Mouse (Mus musculus): Measurements from ENCODE around the gene Hspbap1. TPM values are rescaled to one million over a fixed set of nuclear protein-coding genes. Genes with fewer than 3 reads are reported as not detected.
A peak's percentile ranks its signal among the peaks of the same experiment; 100 is the strongest.

Gene Hspbap1
- polyA plus RNA-seq, 1 experiment from 2014 or later = 20.2 TPM

GRCm38 (mm10) chr16:35870581-35871047 lies 100.4 kb downstream of the Hspbap1 start:
- H3K4me2 ChIP-seq = peak overlapping the region; percentile 97
- H3K27me3 ChIP-seq = peaks cover 42% of the 10 kb centered on the region
- no peak for ATAC-seq (ENCODE audit: low FRiP score)
- 0 out of 2 replicates have a peak, but pooled peaks cover 4% of the 10 kb centered on the region for H3K9me3 ChIP-seq
- WGBS = 2% methylated on average over 12 of the region's 12 CpGs
- H3K36me3 ChIP-seq (replicated peaks) = no peaks in the 10 kb centered on the region
- peak overlapping the region; percentile 59 for H3K9ac ChIP-seq
- peak overlapping the region; percentile 56 for H3K4me3 ChIP-seq (replicated peaks)
- H3K27ac ChIP-seq = no peak overlapping the region
- H3K4me1 ChIP-seq = peaks cover 8% of the 10 kb centered on the region

GRCm38 (mm10) chr16:35871048-35871851 lies 101.1 kb downstream of the Hspbap1 start, which contains the start of gene Parp14:
Gene Parp14 (minus strand): TSS chr16:35871544.
- peaks cover 42% of the 10 kb centered on the region for H3K27me3 ChIP-seq
- WGBS = 1% methylated on average over 37 of the region's 38 CpGs
- no peak within 1 kb of the TSS for H3K27ac ChIP-seq

GRCm38 (mm10) chr16:35871898-35872297 lies 101.7 kb downstream of the Hspbap1 start:
- peak overlapping the region; percentile 56 for H3K4me3 ChIP-seq (replicated peaks)
- WGBS = 27% methylated on average over 12 of the region's 12 CpGs

More at GRCm38 (mm10) chr16:35871048-35871851, 101.1 kb downstream of the Hspbap1 start, which contains the start of gene Parp14:
- Histone ChIP-seq H3K4me2 (peak within 1 kb of the TSS; percentile 97), H3K9ac (peak within 1 kb of the TSS; percentile 59), H3K4me1 (peaks cover 8% of the 10 kb centered on the region), H3K36me3 (replicated peaks) (no peaks in the 10 kb centered on the region), H3K4me3 (replicated peaks) (peak within 1 kb of the TSS; percentile 56), H3K9me3 (0 out of 2 replicates have a peak, but pooled peaks cover 4% of the 10 kb centered on the region)
- no peak for ATAC-seq (ENCODE audit: low FRiP score)

GRCm38 (mm10) chr16:35872410-35873006 lies 102.3 kb downstream of the Hspbap1 start:
- no peak for ATAC-seq (ENCODE audit: low FRiP score)
- 34% methylated on average over 14 of the region's 14 CpGs for WGBS

More at GRCm38 (mm10) chr16:35871898-35872297, 101.7 kb downstream of the Hspbap1 start:
- Histone ChIP-seq H3K27ac (no peak overlapping the region), H3K36me3 (replicated peaks) (no peaks in the 10 kb centered on the region), H3K9ac (no peak overlapping the region), H3K27me3 (peaks cover 42% of the 10 kb centered on the region), H3K4me2 (peak overlapping the region; percentile 97), H3K4me1 (peaks cover 8% of the 10 kb centered on the region), H3K9me3 (0 out of 2 replicates have a peak, but pooled peaks cover 4% of the 10 kb centered on the region)
- ATAC-seq (ENCODE audit: low FRiP score) = no peak

GRCm38 (mm10) chr16:35874416-35874815 lies 104.2 kb downstream of the Hspbap1 start:
- Histone ChIP-seq H3K4me1 (peaks cover 8% of the 10 kb centered on the region), H3K9ac (no peak overlapping the region), H3K4me2 (no peak overlapping the region), H3K4me3 (replicated peaks) (no peak overlapping the region), H3K27me3 (peaks cover 36% of the 10 kb centered on the region), H3K36me3 (replicated peaks) (no peaks in the 10 kb centered on the region), H3K27ac (no peak overlapping the region), H3K9me3 (0 out of 2 replicates have a peak, but pooled peaks cover 4% of the 10 kb centered on the region)
- no peak for ATAC-seq (ENCODE audit: low FRiP score)
- WGBS = 30% methylated on average over 3 of the region's 3 CpGs

More at GRCm38 (mm10) chr16:35872410-35873006, 102.3 kb downstream of the Hspbap1 start:
- no peak overlapping the region for H3K27ac ChIP-seq
- no peak overlapping the region for H3K9ac ChIP-seq
- no peaks in the 10 kb centered on the region for H3K36me3 ChIP-seq (replicated peaks)
- H3K4me2 ChIP-seq = no peak overlapping the region; the same call in 1 of the 2 replicates
- 0 out of 2 replicates have a peak, but pooled peaks cover 4% of the 10 kb centered on the region for H3K9me3 ChIP-seq
- H3K4me3 ChIP-seq (replicated peaks) = no peak overlapping the region
- peaks cover 42% of the 10 kb centered on the region for H3K27me3 ChIP-seq
- peaks cover 8% of the 10 kb centered on the region for H3K4me1 ChIP-seq

Other genes with a start within 250 kb of the Hspbap1 start
- 55.7 and 59.5 TPM in 2 replicates for gene Sema5b, start 229.2 kb upstream of the Hspbap1 start, polyA plus RNA-seq (2016; fragmentation: Nextera tagmentation; extraction: Ambion mirVana)
- 22.7 and 23.3 TPM in 2 replicates for gene Dirc2, start 1.0 kb upstream of the Hspbap1 start, polyA plus RNA-seq (2016; fragmentation: Nextera tagmentation; extraction: Ambion mirVana)
- 0.15 and 0.28 TPM in 2 replicates for gene Parp14, start 101.2 kb downstream of the Hspbap1 start, polyA plus RNA-seq (2016; fragmentation: Nextera tagmentation; extraction: Ambion mirVana)
- 2.6 and 3.7 TPM in 2 replicates for gene Parp9, start 168.1 kb downstream of the Hspbap1 start, polyA plus RNA-seq (2016; fragmentation: Nextera tagmentation; extraction: Ambion mirVana)
- gene Dtx3l, start 168.8 kb downstream of the Hspbap1 start, polyA plus RNA-seq (2016; fragmentation: Nextera tagmentation; extraction: Ambion mirVana) = 4.8 and 4.9 TPM in 2 replicates
- 90.1 and 96.3 TPM in 2 replicates for gene Kpna1, start 208.4 kb downstream of the Hspbap1 start, polyA plus RNA-seq (2016; fragmentation: Nextera tagmentation; extraction: Ambion mirVana)

Measured in forebrain, embryonic 12.5 days (tissue).